Mouse (Mus musculus) erythroblast, embryonic 14.5 days (primary cell): ENCODE results near the gene Elp4.

Source experiments
- GATA1 ChIP-seq: IDR thresholded peaks from 2 replicates; pipeline ENCODE4 v1.6.1; 2012; ENCODE audit warnings: low read length, inconsistent platforms, mixed read lengths
- TAL1 ChIP-seq: IDR thresholded peaks from 3 replicates; pipeline ENCODE4 v1.6.1; 2012; ENCODE audit warnings: low read length, inconsistent platforms, mixed read lengths

DNA sequence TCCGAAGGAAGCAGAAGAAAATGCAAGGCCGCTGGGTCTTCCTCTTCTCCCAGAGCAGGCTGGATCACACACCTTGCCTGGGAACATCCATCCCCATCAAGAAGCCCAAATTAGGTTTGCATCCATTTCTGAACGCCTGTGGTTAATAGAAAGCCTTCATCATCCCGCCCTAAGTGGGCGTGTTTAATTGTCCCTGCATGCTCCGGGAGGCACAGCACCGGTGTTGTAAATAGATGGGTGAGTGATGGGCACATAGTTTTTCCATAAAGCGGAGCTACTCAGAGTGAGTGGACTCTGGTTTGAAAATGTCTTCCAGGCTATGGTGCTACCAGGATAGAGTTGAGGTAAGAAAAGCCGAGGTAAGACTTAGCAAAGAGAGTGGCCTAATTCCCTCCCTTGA, 245.0 kb downstream of the Elp4 start:
- TF ChIP-seq GATA1 (no peak), TAL1 (no peak)
